Mouse (Mus musculus) heart, adult 2 months (tissue): Measurements from ENCODE around the gene Bsg.

Source experiments
- CTCF ChIP-seq: fragments of 200-600 bp; IDR thresholded peaks from 2 replicates; pipeline ENCODE4 v1.8.1; 2022; ENCODE audit warnings: antibody characterized with exemption, mild to moderate bottlenecking, moderate library complexity
- EP300 ChIP-seq: fragments of 200-500 bp; IDR thresholded peaks from 2 replicates; pipeline ENCODE4 v1.6.1; 2011; ENCODE audit warnings: low read depth, low read length, control low read depth; ENCODE audit not compliant: insufficient read depth
- POLR2A ChIP-seq: fragments of 200-500 bp; IDR thresholded peaks from 2 replicates; pipeline ENCODE4 v1.6.1; 2011; ENCODE audit warnings: mild to moderate bottlenecking, low read depth, low read length, control low read depth; ENCODE audit not compliant: insufficient read depth

DNA sequence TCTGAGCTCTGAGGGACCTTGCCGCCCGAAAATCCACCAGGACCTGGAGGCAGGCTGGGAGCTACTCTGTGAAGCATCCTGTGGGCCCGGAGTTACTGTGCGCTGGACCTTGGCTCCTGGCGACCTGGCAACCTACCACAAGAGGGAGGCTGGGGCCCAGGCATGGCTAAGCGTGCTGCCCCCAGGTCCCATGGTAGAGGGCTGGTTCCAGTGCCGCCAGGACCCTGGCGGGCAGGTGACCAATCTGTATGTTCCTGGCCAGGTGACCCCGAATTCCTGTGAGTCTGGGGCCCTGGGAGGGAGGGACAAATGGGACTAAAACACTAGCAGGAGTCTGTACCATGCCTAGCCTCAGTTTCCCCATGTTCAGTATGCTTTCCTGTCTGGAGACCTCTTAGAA lies 37.8 kb upstream of the Bsg start:
- TF ChIP-seq POLR2A (no peak), CTCF (no peak), EP300 (no peak)
